Mouse (Mus musculus) embryonic facial prominence, embryonic 14.5 days (tissue): ENCODE results near the gene Uggt1. TPM values are rescaled to one million over a fixed set of nuclear protein-coding genes. Genes with fewer than 3 reads are reported as not detected.
A peak's percentile ranks its signal among the peaks of the same experiment; 100 is the strongest.

ENCODE experiments used
- ATAC-seq: fragments of 200-750 bp; cut with Nextera tagmentation; 2 replicates; pipeline ENCODE4 v1.8.0; 2017; ENCODE audit warnings: low read depth, moderate number of reproducible peaks, moderate TSS enrichment
- DNase-seq: peaks from one replicate; pipeline ENCODE4 v3.0.0-alpha.2; 2015; ENCODE audit warnings: low spot score
- H3K27ac ChIP-seq: fragments of 300-500 bp; sonication (generic); replicated peaks from 2 replicates; pipeline ENCODE4 v1.5.1; 2014; ENCODE audit warnings: low read depth, mild to moderate bottlenecking, low read length, moderate library complexity
- H3K27me3 ChIP-seq: fragments of 300-500 bp; sonication (generic); replicated peaks from 2 replicates; pipeline ENCODE4 v1.6.1; 2014; ENCODE audit warnings: low read length; ENCODE audit not compliant: control insufficient read depth, insufficient read depth
- H3K36me3 ChIP-seq: fragments of 300-500 bp; sonication (generic); 2 replicates; pipeline ENCODE4 v1.6.1; 2014; ENCODE audit warnings: low read length, mixed read lengths; ENCODE audit not compliant: control insufficient read depth, insufficient read depth
- H3K4me1 ChIP-seq: fragments of 300-500 bp; sonication (generic); 2 replicates; pipeline ENCODE4 v1.6.1; 2014; ENCODE audit warnings: antibody characterized with exemption, low read length; ENCODE audit not compliant: control insufficient read depth, insufficient read depth
- H3K4me2 ChIP-seq: fragments of 300-500 bp; sonication (generic); 2 replicates; pipeline ENCODE4 v1.6.1; 2014; ENCODE audit warnings: low read depth, mild to moderate bottlenecking, low read length, moderate library complexity, mixed read lengths
- H3K4me3 ChIP-seq: fragments of 300-500 bp; sonication (generic); 2 replicates; pipeline ENCODE4 v1.5.1; 2014; ENCODE audit warnings: low read depth, mild to moderate bottlenecking, low read length
- H3K9ac ChIP-seq: fragments of 300-500 bp; sonication (generic); 2 replicates; pipeline ENCODE4 v1.6.1; 2014; ENCODE audit warnings: low read depth, mild to moderate bottlenecking, low read length, moderate library complexity, mixed read lengths
- H3K9me3 ChIP-seq: fragments of 300-500 bp; sonication (generic); 2 replicates; pipeline ENCODE4 v1.6.1; 2016; ENCODE audit warnings: low read length; ENCODE audit not compliant: control insufficient read depth
- WGBS: fragments of 180-500 bp; shearing (Covaris S2); extraction: QIAGEN DNeasy Blood & Tissue Kit; methylation state at CpG from one replicate; pipeline ENCODE4 v1.1.7; 2014; 5-methylcytosine and 5-hydroxymethylcytosine counted together
- polyA plus RNA-seq: library from polyadenylated mRNA; unstranded; fragments of >200 nt; fragmentation: Nextera tagmentation; extraction: Ambion mirVana; gene quantifications from 2 replicates; pipeline ENCODE4 v1.2.1, GENCODE M21; 2014

The Uggt1 gene
- polyA plus RNA-seq, 1 experiment from 2014 or later = 71.2 TPM

DNA sequence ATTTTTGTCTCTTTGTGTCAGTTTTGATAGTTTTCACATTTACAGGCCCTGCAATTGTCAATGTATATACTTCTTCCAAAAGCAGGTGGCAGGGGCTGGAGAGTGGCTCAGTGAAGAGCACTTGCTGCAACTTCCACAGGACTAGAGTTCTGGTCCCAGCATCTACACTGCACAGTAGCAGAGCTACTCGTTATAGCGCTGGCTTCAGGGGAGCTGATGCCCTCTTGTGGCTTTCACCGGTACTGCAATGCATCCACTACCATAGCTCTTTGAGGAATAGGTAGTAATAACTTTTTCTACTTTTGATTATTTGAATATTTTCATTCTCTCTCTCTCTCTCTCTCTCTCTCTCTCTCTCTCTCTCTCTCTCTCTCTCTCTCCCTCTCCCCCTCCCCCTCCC is 109.9 kb downstream of the Uggt1 start:
- DNase-seq (peak; percentile 71), ATAC-seq (no peak; the same call in 1 of the 2 replicates)
- Histone ChIP-seq H3K36me3 (no peaks in the 10 kb centered on the region), H3K9ac (no peak overlapping the region), H3K4me3 (no peak overlapping the region), H3K4me2 (no peak overlapping the region), H3K9me3 (no peaks in the 10 kb centered on the region), H3K27me3 (no peaks in the 10 kb centered on the region), H3K4me1 (no peaks in the 10 kb centered on the region), H3K27ac (no peak overlapping the region)
- 3% methylated on average over 3 of the region's 3 CpGs for WGBS

DNA sequence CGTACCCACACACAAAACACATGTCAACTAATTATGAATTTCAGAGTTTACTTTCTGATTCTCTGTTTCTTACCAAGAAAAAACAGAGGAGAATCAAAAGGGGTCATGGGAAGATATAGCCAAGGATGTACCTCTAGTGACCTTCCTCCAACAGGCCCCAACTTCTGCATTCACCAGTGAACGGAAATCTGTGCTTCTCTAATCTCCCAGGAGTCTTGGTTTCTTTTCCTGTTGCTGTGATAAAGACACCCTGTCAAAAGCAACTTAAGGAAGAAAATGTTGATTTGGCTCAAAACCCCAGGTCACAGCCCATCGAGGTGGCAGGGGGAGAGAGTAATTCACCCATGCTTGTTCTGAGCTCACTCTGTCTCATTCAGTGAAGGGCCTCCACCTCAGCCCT is 110.9 kb downstream of the Uggt1 start:
- H3K36me3 ChIP-seq = no peaks in the 10 kb centered on the region
- no peak overlapping the region for H3K4me3 ChIP-seq
- ATAC-seq (no peak), DNase-seq (no peak)
- no peaks in the 10 kb centered on the region for H3K9me3 ChIP-seq
- H3K4me2 ChIP-seq = no peak overlapping the region
- H3K4me1 ChIP-seq = no peaks in the 10 kb centered on the region
- no peak overlapping the region for H3K27ac ChIP-seq
- WGBS = 65% methylated on average over 3 of the region's 3 CpGs
- no peaks in the 10 kb centered on the region for H3K27me3 ChIP-seq
- H3K9ac ChIP-seq = no peak overlapping the region

DNA sequence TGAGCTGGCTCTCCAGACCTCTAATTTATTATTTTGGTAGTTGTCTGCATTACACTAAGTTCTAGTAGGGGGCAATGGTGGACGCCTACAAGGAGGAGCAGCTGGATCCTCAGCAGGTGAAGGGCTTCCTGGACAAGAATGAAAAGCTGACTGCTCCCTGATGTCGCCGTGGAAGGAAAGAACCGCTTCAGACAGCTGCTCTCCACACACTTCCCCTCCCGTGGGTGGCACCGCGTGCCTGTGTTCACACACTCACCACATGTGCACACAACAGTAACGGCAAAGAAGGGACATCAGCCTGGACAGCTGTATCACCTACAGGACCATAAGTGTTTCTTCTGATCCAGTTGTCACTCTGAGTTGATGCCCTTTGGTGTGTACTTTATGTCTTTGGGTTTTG is 111.5 kb downstream of the Uggt1 start:
- H3K4me3 ChIP-seq = no peak overlapping the region
- DNase-seq (no peak), ATAC-seq (no peak)
- H3K4me1 ChIP-seq = no peaks in the 10 kb centered on the region
- 70% methylated on average over 8 of the region's 8 CpGs for WGBS
- H3K9me3 ChIP-seq = no peaks in the 10 kb centered on the region
- H3K36me3 ChIP-seq = no peaks in the 10 kb centered on the region
- no peak overlapping the region for H3K27ac ChIP-seq
- H3K9ac ChIP-seq = no peak overlapping the region
- H3K4me2 ChIP-seq = no peak overlapping the region
- no peaks in the 10 kb centered on the region for H3K27me3 ChIP-seq

DNA sequence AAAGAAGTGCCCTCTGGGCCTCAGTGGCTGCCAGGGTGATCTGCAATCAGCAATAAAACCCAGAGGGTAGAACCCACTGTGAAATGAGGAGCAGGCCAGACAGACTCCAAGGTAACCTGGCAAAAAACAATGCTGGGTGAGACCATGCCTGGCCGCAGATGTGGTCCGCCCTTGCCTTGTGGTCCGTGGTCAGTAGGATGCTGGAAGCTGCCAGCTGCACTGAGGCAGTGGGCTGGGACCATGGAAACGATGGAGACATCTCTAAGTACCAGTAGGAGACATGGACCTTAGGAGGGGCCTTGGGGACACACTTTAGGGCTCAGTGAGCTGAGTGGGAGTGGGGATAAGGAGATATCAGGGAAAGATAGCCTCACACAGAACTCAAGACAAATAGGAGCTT is 112.3 kb downstream of the Uggt1 start:
- Histone ChIP-seq H3K27ac (no peak overlapping the region), H3K9ac (no peak overlapping the region), H3K4me2 (no peak overlapping the region), H3K4me3 (no peak overlapping the region), H3K27me3 (no peaks in the 10 kb centered on the region), H3K9me3 (no peaks in the 10 kb centered on the region), H3K36me3 (no peaks in the 10 kb centered on the region), H3K4me1 (no peaks in the 10 kb centered on the region)
- DNase-seq (no peak), ATAC-seq (no peak)
- 63% methylated on average over 4 of the region's 4 CpGs for WGBS

DNA sequence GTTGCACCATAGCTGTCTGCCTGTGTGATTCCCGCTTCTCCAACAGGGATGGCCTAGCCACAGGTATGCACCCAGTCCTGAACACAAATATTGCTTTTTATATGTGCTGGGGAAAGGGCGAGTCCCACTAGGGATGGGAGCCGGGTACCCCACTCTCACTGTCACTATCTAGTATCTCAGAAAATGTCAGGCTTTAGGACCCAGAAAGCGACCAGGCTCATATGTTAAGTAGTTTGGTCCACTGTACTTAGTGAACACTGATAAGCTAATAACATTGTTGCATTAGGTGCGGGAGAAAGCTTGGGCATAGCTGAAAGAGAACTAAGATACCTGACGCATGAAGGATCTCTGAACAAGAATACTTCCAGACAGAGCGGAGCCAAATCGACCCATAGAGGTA is 112.8 kb downstream of the Uggt1 start:
- no peak overlapping the region for H3K9ac ChIP-seq
- H3K4me2 ChIP-seq = no peak overlapping the region
- no peak for ATAC-seq
- 65% methylated on average over 8 of the region's 8 CpGs for WGBS
- no peaks in the 10 kb centered on the region for H3K36me3 ChIP-seq
- H3K27ac ChIP-seq = no peak overlapping the region
- DNase-seq = no peak
- H3K4me3 ChIP-seq = no peak overlapping the region
- no peaks in the 10 kb centered on the region for H3K9me3 ChIP-seq
- H3K27me3 ChIP-seq = no peaks in the 10 kb centered on the region
- H3K4me1 ChIP-seq = no peaks in the 10 kb centered on the region

DNA sequence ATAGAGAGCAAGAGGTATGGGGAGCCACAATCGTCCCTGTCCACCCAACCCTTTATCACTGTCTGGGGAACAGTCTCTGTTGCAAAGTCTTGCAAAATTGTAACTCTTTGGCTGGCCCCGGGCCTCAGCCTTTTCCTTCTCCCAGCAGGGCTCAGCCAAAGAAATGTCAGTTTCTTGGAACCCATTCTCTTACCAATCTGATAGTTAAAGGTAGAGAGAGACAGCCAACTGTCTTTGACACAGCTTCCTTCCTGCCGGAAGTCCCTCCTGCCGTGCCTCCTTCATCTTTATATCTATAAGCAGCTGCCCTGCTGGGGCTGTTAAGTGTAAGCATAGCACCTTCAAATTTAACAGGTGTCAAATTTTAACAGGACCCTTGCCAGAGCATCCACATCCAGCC is 113.4 kb downstream of the Uggt1 start:
- Histone ChIP-seq H3K27ac (no peak overlapping the region), H3K9me3 (no peaks in the 10 kb centered on the region), H3K4me3 (no peak overlapping the region), H3K9ac (no peak overlapping the region), H3K27me3 (no peaks in the 10 kb centered on the region), H3K4me1 (no peaks in the 10 kb centered on the region), H3K4me2 (no peak overlapping the region), H3K36me3 (no peaks in the 10 kb centered on the region)
- DNase-seq (no peak), ATAC-seq (no peak)
- 51% methylated on average over 4 of the region's 4 CpGs for WGBS

DNA sequence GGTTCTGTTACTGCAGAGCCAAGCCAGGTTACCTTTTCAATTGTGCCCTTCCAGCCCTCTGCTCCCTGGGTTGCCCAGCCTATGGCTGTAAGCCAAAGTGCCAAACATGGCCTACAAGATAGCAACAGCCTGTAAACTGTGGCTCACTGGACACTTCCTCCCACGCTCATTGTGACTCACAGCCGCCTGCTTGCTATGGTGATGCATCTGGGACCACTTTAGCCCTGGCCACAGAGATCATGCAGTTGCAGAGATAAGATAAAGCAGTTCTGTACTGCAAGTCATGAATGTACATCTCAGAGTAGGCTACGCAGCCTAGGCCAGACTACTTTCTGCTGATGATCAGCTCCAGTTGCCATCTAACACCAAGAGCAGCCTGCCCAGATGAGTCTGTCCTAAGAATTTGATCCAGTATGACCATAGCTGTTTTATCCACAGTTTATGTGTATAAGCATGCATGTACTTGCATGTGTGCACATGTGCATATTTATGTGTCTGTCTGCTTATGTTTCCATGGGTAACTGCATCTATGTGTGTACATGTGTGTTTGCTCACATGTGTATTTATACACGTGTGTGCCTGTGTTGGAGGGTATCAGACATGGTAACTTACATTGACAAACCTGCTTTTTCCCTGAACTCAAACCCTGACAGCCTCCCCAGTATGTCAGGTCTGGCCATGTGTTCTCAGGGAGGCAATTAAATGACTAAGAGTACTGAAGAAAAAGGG is 114.0 kb downstream of the Uggt1 start:
- H3K9me3 ChIP-seq = no peaks in the 10 kb centered on the region
- no peak overlapping the region for H3K4me3 ChIP-seq
- DNase-seq (no peak), ATAC-seq (no peak)
- no peaks in the 10 kb centered on the region for H3K27me3 ChIP-seq
- H3K27ac ChIP-seq = no peak overlapping the region
- H3K4me2 ChIP-seq = no peak overlapping the region
- H3K9ac ChIP-seq = no peak overlapping the region
- H3K36me3 ChIP-seq = no peaks in the 10 kb centered on the region
- 81% methylated on average over 4 of the region's 4 CpGs for WGBS
- H3K4me1 ChIP-seq = no peaks in the 10 kb centered on the region

DNA sequence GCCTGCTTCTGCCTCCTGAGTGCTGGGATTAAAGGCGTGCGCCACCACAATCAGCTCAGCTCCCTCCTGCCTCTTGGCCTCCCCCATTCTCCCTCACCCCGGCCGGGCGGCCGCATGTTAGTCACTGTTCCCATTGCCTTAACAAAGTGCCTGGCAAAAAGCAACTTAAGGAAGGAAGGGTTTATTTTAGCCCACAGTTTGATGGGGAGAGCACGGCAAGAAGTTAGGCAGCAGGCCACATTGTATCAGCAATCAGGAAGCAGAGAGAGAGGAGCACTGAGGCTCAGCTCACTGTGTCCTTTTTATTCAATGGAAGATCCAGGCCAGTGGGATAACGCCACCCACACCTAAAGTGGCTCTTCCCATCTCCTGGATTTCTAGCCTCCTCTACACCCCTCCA is 114.6 kb downstream of the Uggt1 start:
- DNase-seq (no peak), ATAC-seq (no peak)
- no peak overlapping the region for H3K4me2 ChIP-seq
- H3K4me1 ChIP-seq = no peaks in the 10 kb centered on the region
- no peak overlapping the region for H3K9ac ChIP-seq
- H3K36me3 ChIP-seq = no peaks in the 10 kb centered on the region
- no peak overlapping the region for H3K4me3 ChIP-seq
- WGBS = 93% methylated on average over 8 of the region's 8 CpGs
- H3K27ac ChIP-seq = no peak overlapping the region
- no peaks in the 10 kb centered on the region for H3K27me3 ChIP-seq
- no peaks in the 10 kb centered on the region for H3K9me3 ChIP-seq

DNA sequence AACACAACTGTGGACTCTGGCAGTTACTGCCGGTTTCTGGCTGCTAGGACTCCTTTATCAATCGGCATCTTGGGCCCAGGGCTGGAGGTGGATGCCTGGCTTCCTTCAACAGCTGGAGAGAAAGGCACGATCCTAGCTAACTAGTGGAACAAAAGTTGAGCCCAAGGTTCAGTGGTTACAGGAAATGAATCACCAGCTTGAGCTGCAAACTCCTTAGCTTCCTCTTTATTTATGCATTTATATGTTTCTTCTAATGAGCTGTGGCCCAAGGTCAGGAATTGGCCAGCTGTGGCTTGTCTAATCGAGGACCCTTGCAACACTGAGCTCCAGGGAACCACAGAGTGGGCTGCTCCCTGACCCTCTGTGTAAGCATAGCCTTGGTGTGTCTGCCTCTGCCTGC is 115.4 kb downstream of the Uggt1 start:
- 48% methylated on average over 4 of the region's 4 CpGs for WGBS
- DNase-seq (no peak), ATAC-seq (no peak)
- H3K9me3 ChIP-seq = no peaks in the 10 kb centered on the region
- H3K27me3 ChIP-seq = no peaks in the 10 kb centered on the region
- no peak overlapping the region for H3K9ac ChIP-seq
- no peaks in the 10 kb centered on the region for H3K4me1 ChIP-seq
- H3K36me3 ChIP-seq = no peaks in the 10 kb centered on the region
- no peak overlapping the region for H3K27ac ChIP-seq
- H3K4me2 ChIP-seq = no peak overlapping the region
- H3K4me3 ChIP-seq = no peak overlapping the region
